Mouse (Mus musculus) ES-Bruce4 (cell line): ENCODE measurements around the gene Ptpn1. TPM values are rescaled to one million over a fixed set of nuclear protein-coding genes. Genes with fewer than 3 reads are reported as not detected.

Experiments
- H3K27ac ChIP-seq: 2 replicates; pipeline ENCODE4 v1.5.1; 2012; ENCODE audit warnings: low read length, inconsistent platforms; ENCODE audit not compliant: insufficient read depth
- H3K27me3 ChIP-seq: 2 replicates; pipeline ENCODE4 v1.6.1; 2012; ENCODE audit warnings: mild to moderate bottlenecking, low read length, inconsistent platforms; ENCODE audit not compliant: control insufficient read depth, poor library complexity, insufficient read depth, severe bottlenecking
- H3K36me3 ChIP-seq: 2 replicates; pipeline ENCODE4 v1.6.1; 2012; ENCODE audit warnings: inconsistent platforms, mild to moderate bottlenecking, low read length, moderate library complexity; ENCODE audit not compliant: control insufficient read depth, poor library complexity, insufficient read depth, severe bottlenecking
- H3K4me1 ChIP-seq: one replicate; pipeline ENCODE4 v1.8.1; 2011; ENCODE audit warnings: low read length; ENCODE audit not compliant: control insufficient read depth, insufficient read depth
- H3K4me3 ChIP-seq: 2 replicates; pipeline ENCODE4 v1.5.1; 2011; ENCODE audit warnings: low read depth, mild to moderate bottlenecking, low read length
- H3K9ac ChIP-seq: 2 replicates; pipeline ENCODE4 v1.6.1; 2012; ENCODE audit warnings: low read depth, mild to moderate bottlenecking, inconsistent platforms; ENCODE audit not compliant: poor library complexity, severe bottlenecking
- H3K9me3 ChIP-seq: replicated peaks from 2 replicates; pipeline ENCODE4 v1.6.1; 2012; ENCODE audit warnings: mild to moderate bottlenecking, low read length, inconsistent platforms; ENCODE audit not compliant: control insufficient read depth, poor library complexity, insufficient read depth, severe bottlenecking
- CTCF ChIP-seq: IDR thresholded peaks from one replicate; pipeline ENCODE4 v1.8.1; 2011; ENCODE audit warnings: low read depth, low read length
- EP300 ChIP-seq: IDR thresholded peaks from 2 replicates; pipeline ENCODE4 v1.6.1; 2011; ENCODE audit warnings: low read depth, low read length; ENCODE audit not compliant: insufficient read depth
- POLR2A ChIP-seq: IDR thresholded peaks from one replicate; pipeline ENCODE4 v1.8.1; 2011; ENCODE audit warnings: low read length; ENCODE audit not compliant: insufficient read depth
- polyA plus RNA-seq: library from polyadenylated mRNA; stranded (reverse); fragments of >200 nt; gene quantifications from 2 replicates; pipeline ENCODE4 v1.2.4, GENCODE M21; 2011; ENCODE audit warnings: low read depth; ENCODE audit not compliant: missing spikeins, insufficient read depth, insufficient read length

The Ptpn1 gene
- polyA plus RNA-seq, 1 experiment, result 51.3 TPM

DNA sequence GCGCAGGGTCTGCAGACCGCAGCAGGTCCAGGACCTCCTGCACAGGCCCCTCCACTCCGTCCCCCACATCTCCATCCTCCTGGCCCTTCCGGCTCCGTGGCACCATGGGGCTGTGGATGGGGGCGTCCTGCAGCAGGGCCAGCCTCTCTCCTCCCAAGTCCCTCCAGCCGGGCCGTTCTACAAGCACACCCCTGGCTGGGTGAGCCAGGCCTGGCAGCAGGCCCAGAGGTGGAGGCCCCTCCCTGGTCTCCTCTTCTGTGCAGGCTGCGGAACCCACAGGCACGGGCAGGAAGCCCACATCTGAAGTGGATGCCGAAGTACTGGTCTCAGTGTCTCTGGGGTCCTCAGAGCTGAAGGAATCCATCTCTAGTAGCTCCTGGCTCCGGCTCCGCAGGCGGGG, 57.5 kb downstream of the Ptpn1 start:
- H3K4me1 ChIP-seq, result no peaks in the 10 kb centered on the region
- no peak overlapping the region for H3K27ac ChIP-seq
- no peaks in the 10 kb centered on the region for H3K36me3 ChIP-seq
- no peaks in the 10 kb centered on the region for H3K9me3 ChIP-seq
- peak overlapping the region; percentile 22; the same call in 1 of the 2 replicates for H3K9ac ChIP-seq
- TF ChIP-seq EP300, result no peak
- no peak for TF ChIP-seq CTCF
- no peak for TF ChIP-seq POLR2A
- no peaks in the 10 kb centered on the region for H3K27me3 ChIP-seq
- peak overlapping the region; percentile 46 for H3K4me3 ChIP-seq

DNA sequence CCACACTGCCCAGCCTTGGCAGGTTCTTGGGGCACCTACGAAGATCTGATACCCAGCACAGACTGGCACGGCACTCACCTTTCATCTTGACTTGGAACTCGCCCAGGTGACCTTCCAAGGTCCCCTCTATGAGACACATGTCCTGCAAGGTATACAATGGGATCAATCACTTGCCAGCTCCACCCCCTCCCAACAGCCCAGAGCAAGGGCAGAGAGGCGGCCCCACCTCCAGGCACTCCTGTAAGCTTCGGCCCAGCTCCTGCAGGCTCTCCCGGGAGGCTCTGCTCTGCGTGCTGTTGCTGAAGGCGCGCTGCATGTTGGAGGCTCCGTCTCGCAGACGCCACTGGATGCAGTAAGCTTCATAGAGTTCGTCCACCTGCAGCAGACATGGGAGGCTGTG, 61.4 kb downstream of the Ptpn1 start:
- H3K4me1 ChIP-seq, result no peaks in the 10 kb centered on the region
- H3K36me3 ChIP-seq, result no peaks in the 10 kb centered on the region
- H3K27ac ChIP-seq, result no peak overlapping the region
- H3K9ac ChIP-seq, result no peak overlapping the region
- no peaks in the 10 kb centered on the region for H3K9me3 ChIP-seq
- no peaks in the 10 kb centered on the region for H3K27me3 ChIP-seq
- H3K4me3 ChIP-seq, result no peak overlapping the region
- no peak for TF ChIP-seq EP300
- no peak for TF ChIP-seq POLR2A
- no peak for TF ChIP-seq CTCF

DNA sequence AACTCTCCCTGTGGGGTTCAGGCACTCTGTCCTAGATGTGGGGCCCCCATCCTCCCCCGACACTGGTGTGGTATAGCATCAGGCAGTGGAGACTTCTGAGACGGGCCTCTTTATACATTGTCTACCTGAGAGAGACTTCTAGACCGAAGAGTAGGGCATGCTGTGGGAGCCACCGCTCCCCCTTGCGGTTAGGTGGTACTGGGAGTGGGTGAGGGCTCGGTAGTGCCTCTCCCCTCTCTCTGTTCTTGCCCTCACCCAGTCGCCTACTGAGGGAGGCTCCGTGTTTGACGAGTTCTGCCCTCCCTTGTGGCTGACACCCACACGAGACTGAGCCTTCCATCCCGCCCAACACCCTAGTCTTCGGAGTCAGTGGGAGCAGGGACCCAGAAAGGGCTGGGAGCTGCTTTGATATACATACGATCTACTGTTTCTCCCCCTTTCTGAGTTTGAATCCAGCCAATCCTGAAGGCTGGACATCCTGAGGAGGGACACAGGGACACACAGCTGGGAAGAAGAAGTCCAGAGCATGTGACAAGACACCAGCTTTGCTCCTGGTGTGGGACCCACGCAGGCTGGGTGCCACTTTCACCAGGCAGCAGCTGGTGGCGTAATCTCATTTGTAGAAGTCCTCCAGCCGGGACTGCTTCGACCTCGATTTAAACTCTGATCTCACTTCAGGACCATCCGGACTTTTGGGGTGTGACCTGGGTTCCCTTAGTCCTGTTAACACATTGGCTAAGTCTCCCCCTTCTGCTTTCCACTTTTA, 64.2 kb downstream of the Ptpn1 start:
- no peaks in the 10 kb centered on the region for H3K27me3 ChIP-seq
- H3K9me3 ChIP-seq, result no peaks in the 10 kb centered on the region
- no peaks in the 10 kb centered on the region for H3K36me3 ChIP-seq
- no peaks in the 10 kb centered on the region for H3K4me1 ChIP-seq
- H3K9ac ChIP-seq, result no peak overlapping the region
- no peak overlapping the region for H3K27ac ChIP-seq
- no peak for TF ChIP-seq POLR2A
- H3K4me3 ChIP-seq, result no peak overlapping the region

- H3K9me3 ChIP-seq, result no peaks in the 10 kb centered on the region
- no peaks in the 10 kb centered on the region for H3K27me3 ChIP-seq
- no peak overlapping the region for H3K9ac ChIP-seq
- H3K4me1 ChIP-seq, result no peaks in the 10 kb centered on the region
- no peaks in the 10 kb centered on the region for H3K36me3 ChIP-seq
- no peak overlapping the region for H3K27ac ChIP-seq
- TF ChIP-seq CTCF (no peak), EP300 (no peak), POLR2A (no peak)
- H3K4me3 ChIP-seq, result no peak overlapping the region
Observed at GRCm38 (mm10) chr2:167996672-167997215, 64.9 kb downstream of the Ptpn1 start.

DNA sequence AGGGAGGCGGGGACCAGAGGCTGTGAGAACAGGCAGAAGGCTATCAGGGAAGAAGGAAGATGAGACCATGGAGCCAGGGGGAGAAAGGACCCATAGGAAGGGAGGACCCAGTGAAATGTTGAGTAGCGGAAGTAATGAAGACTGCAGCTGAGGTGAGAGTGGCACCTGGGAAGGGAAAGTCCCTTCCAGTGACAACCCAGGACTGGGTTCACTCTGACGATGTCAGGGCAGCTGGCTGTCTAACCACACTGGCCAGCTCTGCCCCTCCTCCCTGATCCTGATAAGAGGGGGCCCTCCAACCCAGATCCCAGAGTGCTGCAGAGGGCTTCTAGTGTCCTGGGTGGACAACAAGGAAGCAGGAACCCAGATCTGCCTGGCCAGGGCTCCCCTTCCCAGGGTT, 65.7 kb downstream of the Ptpn1 start:
- Histone ChIP-seq H3K4me1 (no peaks in the 10 kb centered on the region), H3K9me3 (no peaks in the 10 kb centered on the region), H3K36me3 (no peaks in the 10 kb centered on the region), H3K27me3 (no peaks in the 10 kb centered on the region), H3K9ac (no peak overlapping the region), H3K27ac (no peak overlapping the region), H3K4me3 (no peak overlapping the region)
- TF ChIP-seq CTCF (no peak), POLR2A (no peak), EP300 (no peak)

DNA sequence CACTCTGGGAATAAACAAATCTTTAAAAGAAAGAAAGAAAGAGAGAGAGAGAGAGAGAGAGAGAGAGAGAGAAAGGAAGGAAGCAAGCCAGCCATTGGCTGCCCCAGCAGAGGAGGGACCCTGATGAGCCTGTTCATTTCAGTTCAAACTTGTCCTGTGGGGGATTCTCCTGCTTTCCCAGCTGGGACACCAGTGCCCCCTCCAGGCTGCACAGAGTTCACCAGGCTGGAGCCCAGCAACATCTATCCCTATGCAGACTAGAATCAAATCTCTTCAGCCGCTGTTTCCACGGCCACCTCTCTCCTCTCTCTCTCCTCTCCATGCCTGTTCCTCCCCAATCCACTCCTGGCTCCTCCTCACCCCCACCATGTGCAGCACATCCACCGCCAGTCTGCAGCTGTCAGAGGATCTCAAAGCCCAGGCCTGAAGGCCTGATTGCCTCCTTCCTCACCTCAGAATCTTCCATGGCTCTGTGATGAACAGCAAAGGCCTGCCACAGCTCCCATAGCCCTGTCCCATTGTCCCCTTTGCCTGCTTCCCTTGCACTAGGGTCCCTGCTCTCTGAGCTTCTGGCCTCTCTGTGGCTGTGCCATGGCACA, 67.4 kb downstream of the Ptpn1 start:
- H3K4me3 ChIP-seq, result no peak overlapping the region
- H3K9ac ChIP-seq, result no peak overlapping the region
- no peak overlapping the region for H3K27ac ChIP-seq
- no peaks in the 10 kb centered on the region for H3K9me3 ChIP-seq
- H3K36me3 ChIP-seq, result no peaks in the 10 kb centered on the region
- TF ChIP-seq CTCF (peak; percentile 74), EP300 (no peak), POLR2A (no peak)
- no peaks in the 10 kb centered on the region for H3K27me3 ChIP-seq
- H3K4me1 ChIP-seq, result no peaks in the 10 kb centered on the region
